Mouse (Mus musculus) heart, embryonic 10.5 days (tissue): ENCODE measurements around the gene Gpr162. TPM values are rescaled to one million over a fixed set of nuclear protein-coding genes. Genes with fewer than 3 reads are reported as not detected.

Experiments used
- DNase-seq: peaks from one replicate; pipeline ENCODE4 v3.0.0-alpha.2; 2017; ENCODE audit warnings: low spot score
- H3K27ac ChIP-seq: fragments of 300-500 bp; sonication (generic); 2 replicates; pipeline ENCODE4 v1.5.1; 2016; ENCODE audit warnings: mild to moderate bottlenecking
- H3K27me3 ChIP-seq: fragments of 300-500 bp; sonication (generic); 2 replicates; pipeline ENCODE4 v1.6.1; 2016; ENCODE audit warnings: mild to moderate bottlenecking; ENCODE audit not compliant: poor library complexity, insufficient read depth, severe bottlenecking
- H3K36me3 ChIP-seq: fragments of 300-500 bp; sonication (generic); 2 replicates; pipeline ENCODE4 v1.6.1; 2016; ENCODE audit warnings: mild to moderate bottlenecking, moderate library complexity
- H3K4me1 ChIP-seq: fragments of 300-500 bp; sonication (generic); 2 replicates; pipeline ENCODE4 v1.6.1; 2016; ENCODE audit warnings: mild to moderate bottlenecking
- H3K4me3 ChIP-seq: fragments of 300-500 bp; sonication (generic); 2 replicates; pipeline ENCODE4 v1.5.1; 2016; ENCODE audit warnings: mild to moderate bottlenecking, moderate library complexity
- H3K9me3 ChIP-seq: fragments of 300-500 bp; sonication (generic); 2 replicates; pipeline ENCODE4 v1.6.1; 2016; ENCODE audit warnings: mild to moderate bottlenecking, moderate library complexity
- WGBS: fragments of 180-500 bp; shearing (Covaris S2); methylation state at CpG from one replicate; pipeline ENCODE4 v1.1.7; 2016; 5-methylcytosine and 5-hydroxymethylcytosine counted together
- polyA plus RNA-seq: library from polyadenylated mRNA; unstranded; fragments of >200 nt; fragmentation: Nextera tagmentation; extraction: Ambion mirVana; gene quantifications from 2 replicates; pipeline ENCODE4 v1.2.1, GENCODE M21; 2016

Gpr162 gene
- polyA plus RNA-seq, 1 experiment from 2014 or later = 1.2 TPM

DNA sequence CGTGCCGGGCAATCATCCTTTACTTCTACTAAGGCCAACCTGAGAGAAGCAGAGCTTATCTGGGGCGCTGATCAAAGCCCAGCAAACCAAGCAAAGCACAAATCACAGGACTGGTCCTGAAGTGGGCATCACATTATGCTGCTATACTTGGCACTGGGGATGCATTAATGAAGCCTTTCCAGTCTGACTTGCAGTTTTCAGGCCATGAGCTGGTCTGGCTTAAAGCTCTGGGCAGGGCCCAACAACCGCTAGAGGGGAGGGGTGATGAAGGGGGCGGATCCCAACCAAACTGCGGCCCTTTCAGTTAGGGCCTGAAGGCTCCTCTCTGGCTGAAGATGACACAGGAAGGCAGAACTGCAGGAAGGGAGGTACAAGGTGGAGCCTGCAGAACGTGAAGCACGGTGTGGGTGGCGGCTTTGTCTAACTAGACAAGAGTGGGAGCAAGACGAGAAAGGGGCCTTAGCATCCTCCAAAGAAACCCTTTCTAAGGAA lies 35.6 kb downstream of the Gpr162 start:
- WGBS = 25% methylated on average over 10 of the region's 10 CpGs
- no peaks in the 10 kb centered on the region for H3K9me3 ChIP-seq
- H3K4me1 ChIP-seq = peaks cover 19% of the 10 kb centered on the region
- peak overlapping the region; percentile 68 for H3K4me3 ChIP-seq
- H3K27me3 ChIP-seq = no peaks in the 10 kb centered on the region
- peaks cover 60% of the 10 kb centered on the region for H3K36me3 ChIP-seq
- DNase-seq = no peak
- H3K27ac ChIP-seq = peak overlapping the region; percentile 91

DNA sequence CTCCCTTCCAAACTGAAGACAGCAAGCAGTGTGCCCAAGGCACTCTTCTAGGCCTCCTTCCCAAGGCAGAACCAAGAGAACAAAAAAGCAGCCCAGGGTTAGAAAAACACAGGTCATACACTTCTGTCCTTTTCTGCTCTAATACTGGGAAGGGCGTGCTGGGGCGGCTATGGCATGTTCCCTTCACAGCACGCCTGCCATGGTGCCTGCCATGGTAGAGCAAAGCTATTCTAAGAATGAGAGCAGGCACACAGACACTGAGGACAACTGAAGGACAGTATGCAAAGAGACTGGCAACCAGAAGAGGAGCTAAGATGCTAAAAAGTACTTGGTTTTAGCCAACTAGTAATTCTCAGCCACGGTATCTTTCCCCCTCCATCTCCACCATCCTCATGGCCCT lies 41.7 kb downstream of the Gpr162 start:
- H3K4me1 ChIP-seq = no peaks in the 10 kb centered on the region
- peaks cover 99% of the 10 kb centered on the region for H3K36me3 ChIP-seq
- no peaks in the 10 kb centered on the region for H3K9me3 ChIP-seq
- H3K27ac ChIP-seq = no peak overlapping the region
- no peak for DNase-seq
- no peaks in the 10 kb centered on the region for H3K27me3 ChIP-seq
- 93% methylated on average over 4 of the region's 4 CpGs for WGBS
- no peak overlapping the region for H3K4me3 ChIP-seq

DNA sequence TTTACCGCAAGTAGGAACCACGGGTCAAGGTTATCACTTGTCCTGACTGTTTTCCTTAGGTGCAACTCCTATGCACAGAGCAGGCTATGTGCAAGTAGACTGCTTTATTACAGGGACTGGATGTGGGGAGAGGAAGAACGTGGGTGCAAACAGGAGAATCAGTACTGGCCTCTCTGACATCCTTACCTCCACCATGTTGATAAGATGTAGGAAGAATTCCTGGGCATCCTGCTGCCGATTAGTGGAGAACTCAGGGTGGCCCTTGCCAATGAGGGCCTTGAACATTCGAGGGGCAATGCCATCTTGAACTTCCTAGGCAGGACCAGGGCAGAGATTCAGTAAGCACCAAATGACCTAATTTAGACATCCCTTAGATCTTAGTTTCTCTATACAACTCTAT lies 42.9 kb downstream of the Gpr162 start:
- peaks cover 100% of the 10 kb centered on the region for H3K36me3 ChIP-seq
- no peaks in the 10 kb centered on the region for H3K4me1 ChIP-seq
- H3K27ac ChIP-seq = no peak overlapping the region
- H3K4me3 ChIP-seq = no peak overlapping the region
- DNase-seq = no peak
- no peaks in the 10 kb centered on the region for H3K9me3 ChIP-seq
- WGBS = 85% methylated on average over 5 of the region's 5 CpGs
- no peaks in the 10 kb centered on the region for H3K27me3 ChIP-seq

DNA sequence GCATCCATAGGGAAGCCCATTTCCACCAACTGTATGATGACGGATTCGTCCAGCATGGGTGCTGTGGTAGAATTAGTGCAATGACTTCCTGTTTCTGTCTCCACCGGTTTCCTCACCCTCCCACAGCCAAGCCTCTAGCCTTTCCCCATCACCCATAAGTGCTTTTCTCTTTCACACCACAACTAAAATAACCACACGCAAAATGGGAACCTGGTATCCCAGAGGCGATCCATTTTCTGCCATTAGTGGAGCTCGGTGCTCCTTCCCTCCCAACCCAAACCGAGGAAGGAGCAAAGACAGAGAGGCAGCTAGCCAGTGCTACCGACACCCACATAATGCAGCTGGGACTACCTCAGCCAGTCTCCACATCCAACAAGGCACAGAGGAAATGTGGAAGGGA lies 45.8 kb downstream of the Gpr162 start:
- 89% methylated on average over 8 of the region's 8 CpGs for WGBS
- DNase-seq = no peak
- Histone ChIP-seq H3K9me3 (no peaks in the 10 kb centered on the region), H3K4me1 (peaks cover 11% of the 10 kb centered on the region), H3K4me3 (no peak overlapping the region), H3K36me3 (peaks cover 80% of the 10 kb centered on the region), H3K27me3 (no peaks in the 10 kb centered on the region), H3K27ac (no peak overlapping the region)

DNA sequence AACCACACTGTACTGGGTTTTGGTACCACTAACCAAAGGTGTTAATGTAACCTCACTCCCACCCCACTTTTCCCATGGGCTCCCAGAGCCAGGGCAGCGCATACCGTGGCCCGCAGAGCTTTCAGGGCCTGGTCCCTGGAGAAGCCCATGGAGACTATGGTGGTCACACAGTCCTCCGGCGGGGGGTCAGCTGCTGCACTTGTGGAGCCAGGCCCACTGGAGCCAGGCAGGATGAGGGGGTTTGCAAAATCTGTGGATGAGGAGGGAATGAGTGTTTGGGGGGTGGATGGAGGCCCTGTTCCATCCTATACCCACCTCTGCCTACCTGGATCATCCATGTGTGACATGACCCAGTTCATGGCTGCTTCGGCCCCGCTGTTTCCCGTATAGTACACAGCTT lies 46.2 kb downstream of the Gpr162 start:
- peaks cover 78% of the 10 kb centered on the region for H3K36me3 ChIP-seq
- WGBS = 93% methylated on average over 8 of the region's 8 CpGs
- no peak overlapping the region for H3K4me3 ChIP-seq
- peaks cover 14% of the 10 kb centered on the region for H3K4me1 ChIP-seq
- no peaks in the 10 kb centered on the region for H3K27me3 ChIP-seq
- no peak overlapping the region for H3K27ac ChIP-seq
- no peak for DNase-seq
- H3K9me3 ChIP-seq = no peaks in the 10 kb centered on the region

DNA sequence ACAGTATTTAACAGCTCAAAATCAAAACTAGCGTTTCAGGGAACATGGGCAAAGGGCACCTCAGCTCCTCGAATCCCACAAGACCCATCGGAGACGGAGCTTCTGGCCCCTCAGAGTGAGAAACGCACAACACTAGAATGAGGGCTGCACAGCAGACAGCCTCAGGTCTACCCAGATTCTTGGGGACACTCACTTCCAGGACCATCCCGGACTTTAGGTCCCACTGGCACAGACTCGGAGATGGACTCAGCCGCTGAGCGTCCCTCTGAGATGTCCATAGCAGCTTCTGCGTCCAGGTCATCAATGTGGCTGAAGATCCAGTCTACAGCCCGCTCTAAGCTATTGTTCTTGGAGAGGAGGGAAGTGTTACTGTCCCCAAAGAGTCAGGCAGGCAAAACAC lies 46.7 kb downstream of the Gpr162 start:
- Histone ChIP-seq H3K4me3 (no peak overlapping the region), H3K27ac (no peak overlapping the region), H3K27me3 (no peaks in the 10 kb centered on the region), H3K4me1 (peaks cover 19% of the 10 kb centered on the region), H3K36me3 (peaks cover 78% of the 10 kb centered on the region), H3K9me3 (no peaks in the 10 kb centered on the region)
- DNase-seq = no peak
- 93% methylated on average over 11 of the region's 11 CpGs for whole genome bisulfite sequencing

DNA sequence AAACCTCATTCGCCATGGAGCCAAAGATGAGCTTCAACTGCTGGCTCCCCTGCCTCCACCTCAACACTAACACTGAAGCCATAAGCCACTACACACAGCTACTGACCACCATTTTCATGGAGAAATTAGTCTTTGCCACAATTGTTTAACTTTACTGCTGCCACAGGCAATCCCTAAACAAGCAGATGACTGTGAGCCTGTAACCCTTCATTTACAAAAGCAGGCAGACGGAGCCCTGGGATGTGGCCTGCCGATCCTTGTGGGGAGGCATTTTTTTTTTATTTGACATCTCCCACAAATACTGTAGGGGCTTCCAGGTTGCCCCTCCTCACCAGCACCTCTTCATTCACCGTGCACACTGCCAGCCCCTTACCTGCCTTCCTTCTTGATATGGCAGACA lies 47.2 kb downstream of the Gpr162 start:
- H3K36me3 ChIP-seq = peaks cover 78% of the 10 kb centered on the region
- DNase-seq = no peak
- 94% methylated on average over 4 of the region's 4 CpGs for WGBS
- no peak overlapping the region for H3K4me3 ChIP-seq
- H3K4me1 ChIP-seq = peaks cover 24% of the 10 kb centered on the region
- no peaks in the 10 kb centered on the region for H3K27me3 ChIP-seq
- no peaks in the 10 kb centered on the region for H3K9me3 ChIP-seq
- no peak overlapping the region for H3K27ac ChIP-seq

DNA sequence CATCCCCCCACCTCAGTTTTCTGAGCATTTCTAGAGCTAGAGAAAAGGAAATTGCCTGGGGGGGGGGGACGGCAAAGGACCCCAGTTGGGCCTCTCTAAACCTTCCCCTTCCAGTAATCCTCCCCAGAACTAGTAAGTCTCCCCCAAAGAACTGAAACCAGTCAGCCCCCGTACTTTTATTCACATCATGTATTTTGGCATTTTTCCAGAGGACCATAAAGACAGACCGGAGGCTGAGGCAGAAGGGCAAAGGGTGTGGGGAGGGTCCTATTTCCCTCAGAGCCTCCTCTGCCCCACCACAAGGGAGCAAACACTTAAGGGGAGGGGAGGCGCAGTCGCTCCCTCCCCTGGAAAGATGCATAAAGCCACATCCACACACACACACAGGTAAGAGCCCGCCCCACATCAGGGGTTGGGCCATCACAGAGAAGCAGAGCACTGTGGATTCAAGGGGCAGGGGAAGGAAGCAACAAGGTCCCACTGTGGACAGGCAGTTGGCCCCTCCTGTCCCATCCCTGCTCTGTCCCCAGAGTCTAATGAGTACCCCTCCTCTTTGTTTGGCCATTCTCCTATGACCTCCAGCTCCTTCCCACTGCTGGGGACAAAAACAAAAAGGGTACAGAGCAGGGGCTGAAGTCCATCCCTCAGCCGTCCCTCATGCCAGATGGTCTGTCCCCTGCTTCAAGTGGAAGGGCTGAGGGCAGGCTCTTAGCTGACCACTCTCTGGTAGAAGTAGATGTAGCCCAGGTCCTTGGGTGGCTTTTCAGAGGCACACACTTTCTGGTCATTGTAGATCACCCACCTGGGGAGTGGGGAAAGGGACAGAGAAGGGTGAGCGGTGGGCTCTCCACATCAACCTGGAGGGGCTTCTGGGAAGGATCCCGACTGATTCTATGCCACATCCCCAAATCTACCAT lies 48.7 kb downstream of the Gpr162 start:
- H3K36me3 ChIP-seq = peaks cover 77% of the 10 kb centered on the region
- H3K27me3 ChIP-seq = no peaks in the 10 kb centered on the region
- H3K4me3 ChIP-seq = peak overlapping the region; percentile 90; the same call in 1 of the 2 replicates
- peaks cover 27% of the 10 kb centered on the region for H3K4me1 ChIP-seq
- no peak for DNase-seq
- 75% methylated on average over 9 of the region's 9 CpGs for WGBS
- H3K27ac ChIP-seq = peak overlapping the region; percentile 99; the same call in 1 of the 2 replicates
- H3K9me3 ChIP-seq = no peaks in the 10 kb centered on the region

DNA sequence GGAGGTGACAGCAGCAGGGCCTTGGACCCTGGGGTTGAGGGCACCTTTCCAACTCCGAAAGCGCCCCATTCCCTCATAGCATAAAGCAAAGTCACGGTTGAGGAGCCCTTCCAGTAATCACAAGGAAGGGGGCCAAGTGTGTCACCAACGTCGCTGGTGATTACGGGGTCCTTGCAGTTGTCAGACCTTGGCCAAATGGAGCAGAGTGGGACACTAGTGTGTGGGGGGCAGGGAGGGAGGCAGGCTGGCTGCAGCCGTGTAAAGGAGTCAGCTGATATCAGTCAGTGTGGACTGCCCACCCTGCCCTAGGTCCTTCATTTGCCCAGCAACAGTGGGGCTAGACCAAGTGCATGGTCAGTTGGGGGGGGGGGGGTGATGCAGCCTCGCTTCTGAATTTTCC lies 49.3 kb downstream of the Gpr162 start:
- 35% methylated on average over 8 of the region's 8 CpGs for WGBS
- peak overlapping the region; percentile 90 for H3K4me3 ChIP-seq
- H3K9me3 ChIP-seq = no peaks in the 10 kb centered on the region
- DNase-seq = no peak
- H3K27ac ChIP-seq = peak overlapping the region; percentile 99
- no peaks in the 10 kb centered on the region for H3K27me3 ChIP-seq
- peaks cover 34% of the 10 kb centered on the region for H3K4me1 ChIP-seq
- peaks cover 73% of the 10 kb centered on the region for H3K36me3 ChIP-seq

DNA sequence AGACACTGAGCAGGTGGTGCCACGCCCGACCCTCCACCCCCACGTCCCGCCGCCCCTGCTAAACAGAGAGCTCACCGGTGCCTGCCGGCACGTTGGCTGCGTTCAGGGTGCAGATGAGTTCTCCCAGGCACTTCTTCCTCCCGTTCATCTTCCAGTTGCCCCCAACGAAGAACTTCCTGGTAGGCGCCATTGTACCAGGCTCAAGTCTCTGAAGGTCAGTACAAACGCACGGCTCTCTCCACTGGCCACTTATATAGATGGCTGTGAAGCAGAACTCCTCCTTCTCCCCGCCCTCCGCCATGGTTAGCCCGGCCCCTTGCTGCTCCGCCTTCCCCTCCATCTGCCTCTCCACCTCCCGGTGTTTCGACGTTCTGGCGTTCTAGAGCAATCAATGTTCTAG lies 49.9 kb downstream of the Gpr162 start, which contains the start of gene Tpi1:
Tpi1 (minus strand) TSS at position 364 of the 400 bp plus-strand sequence.
- H3K4me1 ChIP-seq = peaks cover 38% of the 10 kb centered on the region
- no peaks in the 10 kb centered on the region for H3K9me3 ChIP-seq
- under 1% methylated on average over 22 of the region's 22 CpGs for WGBS
- H3K36me3 ChIP-seq = peaks cover 68% of the 10 kb centered on the region
- H3K27me3 ChIP-seq = no peaks in the 10 kb centered on the region
- H3K27ac ChIP-seq = peak within 1 kb of the TSS; percentile 99
- peak within 1 kb of the TSS; percentile 90 for H3K4me3 ChIP-seq
- peak; percentile 97 for DNase-seq

DNA sequence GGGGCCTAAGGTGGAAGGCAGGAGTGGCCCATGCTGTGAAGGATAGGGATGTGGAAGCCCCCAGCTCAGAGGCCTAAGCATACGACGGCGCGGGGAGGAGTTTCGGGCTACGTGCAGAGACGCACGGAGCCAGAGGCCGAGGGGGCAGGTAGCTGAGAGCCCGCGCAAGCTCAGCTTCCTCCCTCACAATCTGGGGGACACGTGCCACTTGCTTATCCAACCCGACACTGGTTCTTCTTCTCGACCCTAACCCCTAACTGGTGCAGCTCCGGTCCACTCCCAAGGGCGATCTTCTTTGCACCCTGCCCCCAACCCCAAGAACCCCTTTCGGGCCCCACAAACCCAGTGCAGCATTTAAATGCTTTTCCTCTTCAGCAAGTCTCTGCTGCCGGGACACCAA lies 50.3 kb downstream of the Gpr162 start:
- Histone ChIP-seq H3K4me3 (peak overlapping the region; percentile 90), H3K4me1 (peaks cover 42% of the 10 kb centered on the region), H3K36me3 (peaks cover 64% of the 10 kb centered on the region), H3K27ac (peak overlapping the region; percentile 99), H3K9me3 (no peaks in the 10 kb centered on the region), H3K27me3 (no peaks in the 10 kb centered on the region)
- peak; percentile 94 for DNase-seq
- WGBS = under 1% methylated on average over 18 of the region's 18 CpGs

DNA sequence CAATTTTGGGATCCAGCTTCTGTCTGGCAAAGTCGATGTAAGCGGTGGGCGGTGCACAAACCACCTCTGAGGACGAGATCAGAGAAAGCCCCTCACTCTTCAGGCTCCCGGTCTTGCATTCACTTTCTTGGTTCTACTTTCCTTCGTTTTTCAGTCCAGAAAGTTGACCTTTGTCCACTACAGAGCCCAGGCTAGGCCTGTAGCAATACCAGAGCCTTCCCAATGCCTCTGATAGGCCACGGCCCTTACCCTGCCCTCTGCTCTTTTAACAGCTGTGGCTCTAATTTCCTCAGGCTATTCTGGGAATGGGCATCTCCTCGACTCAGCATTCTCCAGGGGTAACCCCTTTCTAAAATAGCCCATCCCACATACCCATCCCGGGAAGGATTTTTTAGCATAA lies 50.9 kb downstream of the Gpr162 start:
- H3K4me1 ChIP-seq = peaks cover 49% of the 10 kb centered on the region
- H3K4me3 ChIP-seq = peak overlapping the region; percentile 90
- H3K27ac ChIP-seq = peak overlapping the region; percentile 99
- H3K36me3 ChIP-seq = peaks cover 57% of the 10 kb centered on the region
- no peak for DNase-seq
- WGBS = 21% methylated on average over 9 of the region's 9 CpGs
- H3K27me3 ChIP-seq = no peaks in the 10 kb centered on the region
- H3K9me3 ChIP-seq = no peaks in the 10 kb centered on the region

DNA sequence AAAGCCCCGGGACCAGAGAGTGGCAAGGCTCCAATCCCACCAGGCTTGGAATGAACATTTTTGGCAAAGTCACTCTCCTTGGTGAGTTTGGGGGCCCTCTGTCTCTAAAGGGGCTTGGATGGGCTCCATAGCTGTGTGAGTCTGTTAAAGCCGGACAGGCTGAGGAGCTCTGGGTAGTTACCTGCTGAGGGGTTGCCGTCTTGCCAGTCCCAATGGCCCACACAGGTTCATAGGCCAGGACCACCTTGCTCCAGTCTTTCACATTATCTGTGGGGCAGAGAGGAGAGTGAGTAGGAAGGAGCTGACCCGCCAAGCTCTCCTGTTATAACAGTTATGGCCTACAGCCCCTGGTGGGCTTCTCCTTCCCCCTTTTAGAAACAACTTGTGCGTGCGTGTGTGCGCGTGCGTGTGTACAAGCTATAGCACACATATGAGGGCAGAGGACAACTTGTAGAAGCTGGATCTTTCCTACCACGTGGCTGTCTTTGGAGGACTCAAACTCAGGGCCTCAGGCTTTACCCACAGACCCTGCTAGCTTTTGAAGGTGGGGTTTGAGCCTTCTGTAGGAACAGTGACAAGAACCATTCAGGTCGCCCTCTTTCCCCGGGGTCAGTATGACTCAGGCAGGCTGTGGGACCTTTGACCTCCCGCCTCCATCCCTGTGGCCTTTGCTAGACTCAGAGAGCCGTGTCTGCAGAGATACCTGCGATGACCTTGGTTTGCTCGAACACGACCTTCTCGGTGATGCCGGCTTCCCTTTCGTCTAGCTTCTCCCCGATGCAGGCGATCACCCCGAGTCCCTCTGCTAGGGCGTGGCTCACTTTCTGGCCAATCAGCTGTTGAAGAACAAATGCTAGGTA lies 51.9 kb downstream of the Gpr162 start:
- 75% methylated on average over 24 of the region's 24 CpGs for WGBS
- no peak for DNase-seq
- peak overlapping the region; percentile 90 for H3K4me3 ChIP-seq
- H3K36me3 ChIP-seq = peaks cover 48% of the 10 kb centered on the region
- H3K4me1 ChIP-seq = peaks cover 55% of the 10 kb centered on the region
- H3K27me3 ChIP-seq = no peaks in the 10 kb centered on the region
- peak overlapping the region; percentile 99 for H3K27ac ChIP-seq
- H3K9me3 ChIP-seq = no peaks in the 10 kb centered on the region
